Mouse (Mus musculus): ENCODE results near the gene Shc2.

GRCm38 (mm10) chr10:79625398-79625797 is 12.3 kb downstream of the Shc2 start:
- no peak for TF ChIP-seq CTCF (IDR thresholded peaks at IDR 0.05; ENCODE audit: borderline replicate concordance, insufficient read depth, low read length)
- TF ChIP-seq POLR2A (IDR thresholded peaks at IDR 0.05; ENCODE audit: low read depth, low read length), result no peak

Measured in embryonic fibroblast, embryonic 13.5 days (primary cell).